Mouse (Mus musculus) layer of hippocampus, adult 18-20 months (tissue): ENCODE measurements at regions not wholly inside any gene's neighbourhood (a gene's known extent, or its start where the extent isn't known, plus 50 kb on each side); places are given as distances from the start of the nearest gene placed in this dataset.

Experiments used
- DNase-seq, 2 experiments: peaks; one replicate each; pipeline ENCODE4 v3.0.0; 2022; ENCODE audit warnings: low spot score in 2 of 2

DNA sequence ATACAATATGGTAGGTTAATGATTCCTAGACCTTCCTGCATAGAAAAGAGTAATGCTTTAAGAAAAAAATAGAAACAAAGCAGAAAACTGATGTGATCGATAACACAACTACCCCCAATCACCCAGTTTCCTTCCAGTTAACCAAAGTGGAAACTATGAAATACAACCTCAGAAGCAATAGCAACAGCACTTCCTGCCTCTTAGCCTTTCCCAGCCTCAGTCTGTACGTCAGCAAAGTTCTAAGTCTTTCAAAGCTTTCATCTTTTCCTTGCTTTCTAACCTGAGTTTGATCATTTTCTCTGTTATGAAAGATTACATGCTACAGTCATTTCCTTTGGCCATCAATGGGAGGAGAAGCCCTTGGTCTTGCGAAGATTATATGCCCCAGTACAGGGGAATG, 355.9 kb upstream of the Cblb start:
- no peak for DNase-seq

GRCm38 (mm10) chr16:51675988-51676387, 355.0 kb upstream of the Cblb start:
- DNase-seq = peak in 1 of 2 experiments; percentile 2

GRCm38 (mm10) chr16:51690861-51691260, 340.2 kb upstream of the Cblb start:
- DNase-seq = no peak

- DNase-seq = no peak
These were observed 326.0 kb upstream of the Cblb start for GRCm38 (mm10) chr16:51705026-51705425.

DNA sequence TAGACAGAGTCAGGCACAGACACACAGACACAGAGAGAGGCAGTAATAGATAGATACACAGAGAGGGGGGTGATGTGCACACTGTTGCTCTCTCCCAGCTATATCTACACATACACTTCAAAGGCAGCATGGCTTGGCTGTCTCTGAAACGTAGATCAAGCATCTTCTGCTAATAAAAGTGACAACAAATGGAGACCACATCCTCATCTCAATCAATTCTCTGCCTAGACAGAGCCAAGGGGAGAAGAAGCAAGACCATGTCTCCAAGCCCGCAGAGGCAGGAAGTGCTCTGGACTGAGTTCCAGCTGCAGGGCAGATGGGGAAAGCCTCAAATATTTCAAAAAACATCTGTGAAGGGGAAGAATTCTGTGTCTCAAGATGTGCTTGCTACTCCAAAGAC, 312.3 kb upstream of the Cblb start:
- DNase-seq = no peak

DNA sequence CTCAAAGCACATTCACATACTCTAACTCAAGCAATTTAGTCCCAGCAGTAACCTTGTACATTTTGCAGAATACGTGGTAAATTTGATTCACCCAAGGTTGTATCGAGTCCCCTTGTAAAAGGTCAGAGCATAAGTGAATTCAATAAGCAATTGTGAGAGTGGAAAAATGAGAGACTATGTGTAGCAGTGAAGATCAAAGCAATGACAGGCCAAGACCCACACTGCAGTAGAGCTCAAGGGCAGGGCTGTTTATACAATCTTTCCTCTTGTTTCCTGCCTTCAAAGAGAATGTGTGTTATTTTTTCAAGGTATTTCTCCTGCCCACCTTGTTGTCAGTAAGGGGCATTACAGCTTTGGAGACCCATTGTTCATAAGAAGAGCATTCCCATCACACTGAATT, 311.4 kb upstream of the Cblb start:
- no peak for DNase-seq

- DNase-seq = no peak
These were observed 308.3 kb upstream of the Cblb start for GRCm38 (mm10) chr16:51722682-51723081.

DNA sequence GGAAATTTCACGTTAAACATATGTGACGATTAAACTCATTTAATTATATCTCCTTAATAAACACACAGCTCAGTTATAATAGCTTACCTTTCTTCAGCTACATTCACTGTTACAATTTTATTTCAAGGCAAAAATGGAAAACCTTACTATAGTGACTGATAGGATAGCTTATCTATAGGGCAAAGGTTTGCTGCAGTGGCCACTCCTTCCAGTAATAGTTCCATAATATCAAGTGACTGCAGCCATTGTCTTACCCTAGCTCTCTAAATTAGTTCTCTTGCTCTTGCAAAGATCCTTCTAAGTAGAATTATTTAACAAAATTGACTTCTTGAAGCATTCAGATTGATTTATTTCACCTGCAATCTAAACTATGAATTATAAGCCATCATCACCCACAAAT, 289.1 kb upstream of the Cblb start:
- DNase-seq = no peak

DNA sequence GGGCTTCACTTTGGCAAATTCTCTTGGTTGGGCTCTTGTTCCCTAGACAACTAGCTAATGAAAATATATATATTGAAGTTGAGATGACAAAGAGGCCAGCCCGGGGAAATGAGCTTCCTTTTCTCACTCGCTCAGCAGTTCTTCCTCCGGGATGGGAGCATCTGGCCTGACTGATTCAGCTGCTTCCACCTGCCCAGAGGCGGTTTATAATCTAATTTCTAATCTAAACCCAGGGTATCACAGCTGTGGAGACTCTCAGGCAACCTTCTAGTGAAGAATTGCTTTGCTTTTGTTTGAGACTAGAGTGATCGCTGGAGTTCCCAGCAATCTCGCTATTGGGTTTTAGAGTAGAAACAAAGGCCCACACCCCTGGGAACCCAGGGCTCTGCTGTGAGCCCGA, 279.1 kb upstream of the Cblb start:
- no peak for DNase-seq

DNA sequence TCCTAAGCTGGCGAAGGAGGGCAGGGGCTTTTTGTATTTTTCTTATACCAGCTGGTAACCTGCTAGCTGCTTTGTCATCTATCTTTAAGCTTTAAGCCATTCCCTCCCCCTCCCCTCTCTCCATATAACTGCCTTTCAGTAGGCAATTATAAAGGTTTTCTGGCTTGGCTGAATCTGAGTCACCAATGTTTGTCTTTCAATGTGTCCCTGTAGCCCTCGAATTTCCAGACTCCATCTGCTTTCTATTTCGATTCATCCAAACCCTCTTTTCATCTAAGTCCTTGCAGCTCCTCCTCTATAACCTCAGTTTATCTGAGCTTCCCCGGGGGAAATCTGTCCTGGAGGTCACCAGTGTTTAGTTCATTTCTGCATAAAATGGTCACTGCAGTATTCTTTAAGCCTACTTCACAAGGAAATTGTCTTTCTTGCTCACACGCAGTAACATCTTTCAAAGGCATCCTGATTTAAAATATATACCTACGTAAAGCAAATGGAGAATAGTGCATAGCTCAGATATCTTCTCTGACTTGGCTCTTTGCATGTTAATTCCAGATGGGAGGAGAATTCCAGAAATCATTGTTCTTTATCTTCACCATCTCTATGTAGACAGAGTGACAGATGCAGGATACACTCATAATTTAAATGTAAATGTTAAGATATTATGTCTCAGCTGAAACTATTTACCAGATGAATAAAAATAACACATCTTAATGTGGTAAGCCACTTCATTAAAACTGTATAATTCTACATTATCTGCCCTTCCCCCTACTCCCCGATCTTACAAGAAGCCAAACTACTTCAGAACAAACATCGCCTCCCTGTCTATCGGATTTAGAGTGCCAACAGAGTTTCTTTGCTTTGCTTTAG, 272.4 kb upstream of the Cblb start:
- DNase-seq = peak; percentile 5 to 49

DNA sequence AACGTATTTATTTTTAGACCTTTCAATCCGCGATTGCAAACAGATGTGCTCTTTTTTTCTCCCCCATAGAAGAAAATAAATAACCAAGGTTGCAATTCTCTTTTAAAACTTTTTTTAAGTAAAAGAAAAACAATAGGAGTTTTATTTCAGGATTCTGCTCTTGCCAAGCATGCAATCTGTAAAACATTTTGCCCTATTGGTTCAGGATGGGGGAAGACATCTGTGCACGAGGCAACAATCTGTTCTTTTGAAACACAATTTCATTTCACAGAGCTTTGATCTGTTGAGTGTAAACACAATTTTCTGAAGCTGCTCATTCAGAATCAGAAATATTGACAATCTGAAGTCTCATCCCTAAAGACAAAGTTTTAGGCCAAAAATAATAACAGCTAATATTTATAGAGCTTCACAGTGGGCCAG, 271.8 kb upstream of the Cblb start:
- DNase-seq = peak; percentile 61 to 84

DNA sequence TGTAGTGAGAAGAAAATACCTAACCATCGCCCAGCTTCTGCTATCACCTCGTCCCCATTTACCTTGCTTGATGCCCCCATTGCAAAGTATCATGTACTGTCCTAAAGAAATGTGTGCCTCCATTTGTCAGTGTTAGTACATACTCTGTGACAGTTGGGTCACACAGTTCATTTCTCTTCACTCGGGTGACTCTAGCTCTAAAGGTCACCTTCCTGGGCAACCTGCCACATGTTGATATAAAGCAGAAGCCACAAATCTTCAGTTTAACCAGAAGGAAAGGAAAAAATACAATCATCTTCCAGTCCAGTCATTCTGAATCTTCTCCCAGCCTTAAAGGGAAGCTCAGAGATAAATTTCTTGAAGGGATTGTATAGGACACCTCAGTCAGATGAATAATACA, 263.5 kb upstream of the Cblb start:
- DNase-seq = no peak

DNA sequence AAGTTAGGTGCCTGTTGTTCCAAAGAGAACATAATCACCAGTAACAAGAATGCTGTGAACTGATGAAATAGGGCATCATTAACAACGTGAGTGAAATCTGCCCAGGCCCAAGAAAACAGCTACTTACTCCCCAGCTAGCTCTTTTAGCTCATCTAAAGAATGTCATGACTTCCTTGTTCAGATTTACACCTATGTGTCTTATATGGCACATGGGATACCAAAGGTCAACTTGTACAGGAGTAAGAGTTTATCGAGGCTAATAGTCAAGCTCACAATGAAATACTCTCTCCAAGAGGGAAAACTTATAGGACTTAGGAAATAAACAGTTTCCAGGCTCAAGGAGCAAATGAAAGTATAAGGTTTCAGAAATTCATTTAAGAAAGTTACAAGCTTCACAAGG, 252.1 kb upstream of the Cblb start:
- no peak for DNase-seq

- DNase-seq = no peak
These were observed 236.0 kb upstream of the Cblb start for GRCm38 (mm10) chr16:51795003-51795402.

GRCm38 (mm10) chr16:51807323-51807722, 223.7 kb upstream of the Cblb start:
- no peak for DNase-seq

DNA sequence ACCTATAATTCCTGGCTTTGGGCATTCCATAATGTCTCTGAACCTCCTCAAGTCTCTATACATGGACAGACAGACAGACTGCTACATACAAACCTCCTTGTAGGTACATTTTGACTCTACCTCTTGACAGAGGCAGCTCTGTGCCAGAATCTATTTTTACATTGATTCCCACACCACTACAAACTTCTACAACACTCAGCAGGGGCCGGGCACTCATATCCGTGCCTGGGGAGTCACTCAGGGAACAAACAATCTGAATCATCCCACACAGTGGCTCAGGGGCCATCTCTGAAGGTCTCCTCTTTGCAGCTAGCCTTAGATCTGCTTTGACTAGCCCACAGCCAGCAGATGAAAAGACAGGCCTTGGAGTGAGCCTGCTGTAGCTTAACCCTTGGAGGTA, 221.9 kb upstream of the Cblb start:
- DNase-seq = no peak

- no peak for DNase-seq
These were observed 220.0 kb upstream of the Cblb start for GRCm38 (mm10) chr16:51811073-51811472.

DNA sequence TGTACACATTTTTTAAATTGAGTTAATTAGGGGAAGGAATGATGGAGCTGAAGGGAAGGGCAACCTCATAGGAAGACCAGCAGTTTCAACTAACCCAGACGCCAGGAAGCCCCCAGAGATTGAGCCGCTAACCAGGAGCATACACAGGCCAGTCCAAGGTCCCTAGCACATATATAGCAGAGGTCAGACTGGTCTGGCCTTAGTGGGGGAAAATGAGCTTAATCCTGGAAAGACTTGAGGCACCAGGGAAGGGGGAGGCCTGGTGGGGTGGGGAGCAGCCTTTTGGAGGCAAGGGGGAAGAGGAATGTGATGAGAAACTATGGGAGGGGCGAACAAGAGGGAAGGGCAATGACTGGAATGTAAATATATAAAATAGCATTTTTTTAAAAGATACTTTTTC, 188.3 kb upstream of the Cblb start:
- DNase-seq = no peak

GRCm38 (mm10) chr16:51845539-51845938, 185.5 kb upstream of the Cblb start:
- no peak for DNase-seq

GRCm38 (mm10) chr16:51880711-51881110, 150.3 kb upstream of the Cblb start:
- DNase-seq = no peak

DNA sequence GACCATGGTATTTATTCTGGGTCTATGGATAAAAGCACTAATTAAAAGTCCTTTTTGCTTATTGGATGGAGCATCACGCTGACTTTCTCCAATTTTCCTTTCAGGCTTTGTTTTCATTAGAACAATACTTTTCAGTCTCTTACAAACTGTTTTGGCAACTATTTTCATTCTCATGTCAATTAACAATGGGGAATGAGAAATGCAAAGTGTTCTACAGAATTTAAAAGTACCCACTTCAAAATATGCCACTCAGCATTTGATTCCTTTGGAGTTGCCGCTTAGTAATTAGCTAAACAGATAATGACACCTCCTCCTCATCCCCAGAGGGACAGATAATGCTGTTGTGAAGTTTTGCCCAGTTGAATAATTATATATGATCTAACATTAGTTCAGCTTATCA, 149.9 kb upstream of the Cblb start:
- DNase-seq = no peak

- no peak for DNase-seq
These were observed 147.2 kb upstream of the Cblb start for GRCm38 (mm10) chr16:51883813-51884212.

DNA sequence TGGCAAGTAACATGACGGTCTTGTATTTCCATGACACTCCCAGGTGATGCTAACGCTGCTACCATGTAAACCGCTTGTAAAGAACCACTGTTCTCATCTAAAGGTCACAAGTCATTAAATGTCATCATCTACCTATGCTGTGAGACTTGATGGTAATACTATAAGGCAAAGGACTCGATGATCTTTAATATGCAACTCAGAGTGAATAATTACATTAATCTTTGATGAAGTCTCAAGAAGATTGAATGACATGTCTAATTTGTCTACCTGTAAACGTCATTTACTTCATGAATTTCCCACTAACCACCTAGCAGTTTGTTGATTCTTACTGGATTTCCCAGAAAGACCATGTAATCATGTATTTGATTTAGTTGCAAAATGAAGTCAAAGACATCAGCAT, 143.5 kb upstream of the Cblb start:
- DNase-seq = no peak
